Mouse (Mus musculus): Measurements from ENCODE around the gene Aurkb.
"Not testable (repeated sequence)": the region's sequence is repeated elsewhere in the genome, so short reads cannot be mapped to it uniquely, and the experiment has no call there.

The Aurkb gene

DNA sequence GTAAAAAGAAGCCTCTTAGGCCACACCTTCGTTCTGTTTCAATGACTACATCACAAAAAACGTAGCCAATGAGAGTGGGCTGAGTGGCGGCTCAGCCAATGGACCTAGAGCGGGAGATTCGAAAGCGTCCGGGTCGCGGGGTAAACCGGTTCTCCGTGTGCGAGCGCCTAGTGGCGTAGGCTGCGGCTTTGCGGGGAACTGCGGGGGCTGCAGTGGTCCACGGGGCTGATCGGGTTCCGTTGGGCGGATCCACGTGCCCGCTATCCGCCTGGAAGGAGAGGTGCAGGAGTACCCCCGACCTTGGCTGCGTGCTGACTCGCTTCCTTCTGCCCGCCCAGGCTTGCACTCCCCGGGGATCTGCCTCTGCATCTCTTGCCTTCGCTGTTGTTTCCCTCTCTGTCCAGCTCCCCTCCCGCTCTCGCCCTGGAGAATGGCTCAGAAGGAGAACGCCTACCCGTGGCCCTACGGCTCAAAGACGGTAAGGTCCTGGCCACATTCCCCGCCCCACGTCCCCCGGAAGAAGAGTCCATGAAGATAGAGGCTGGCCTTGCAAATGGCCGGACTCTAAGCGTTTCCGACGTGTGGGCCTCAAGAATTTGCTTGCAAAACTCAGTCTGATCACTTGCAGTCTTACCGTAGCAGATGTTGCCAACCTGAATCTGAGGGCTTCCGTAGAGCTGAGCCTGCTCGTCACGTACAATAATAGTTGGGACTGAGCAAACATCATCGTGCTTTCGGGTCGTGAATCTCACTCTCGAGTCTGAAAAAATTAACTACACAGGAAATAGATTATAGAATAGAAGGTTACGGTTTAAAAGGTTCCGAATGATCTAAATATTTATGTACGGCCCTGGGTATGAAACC lies at the start of gene Aurkb:
Gene Aurkb, plus strand, starts transcription at position 117 of the 864 bp plus-strand sequence.
- peak; percentile 74 for DNase-seq

DNA sequence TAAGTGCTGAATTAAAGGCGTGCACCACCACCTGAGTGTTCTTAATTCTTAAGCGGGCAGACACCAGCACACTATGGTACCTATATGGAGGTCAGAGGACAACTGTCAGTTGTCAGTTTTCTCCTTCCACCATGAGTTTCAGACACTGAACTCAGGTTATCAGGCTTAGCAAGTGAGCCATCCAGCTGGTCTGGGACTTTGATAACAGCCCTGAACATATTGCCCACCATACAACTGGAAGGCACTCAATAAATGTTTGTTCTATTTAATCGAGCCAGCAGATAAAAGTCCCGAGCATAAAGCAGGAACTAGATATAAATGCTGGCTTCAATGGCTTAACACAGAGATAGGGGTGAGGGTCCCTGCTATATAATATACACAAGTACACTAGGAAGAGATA lies 48.4 kb upstream of the Aurkb start:
- DNase-seq, result no peak

DNA sequence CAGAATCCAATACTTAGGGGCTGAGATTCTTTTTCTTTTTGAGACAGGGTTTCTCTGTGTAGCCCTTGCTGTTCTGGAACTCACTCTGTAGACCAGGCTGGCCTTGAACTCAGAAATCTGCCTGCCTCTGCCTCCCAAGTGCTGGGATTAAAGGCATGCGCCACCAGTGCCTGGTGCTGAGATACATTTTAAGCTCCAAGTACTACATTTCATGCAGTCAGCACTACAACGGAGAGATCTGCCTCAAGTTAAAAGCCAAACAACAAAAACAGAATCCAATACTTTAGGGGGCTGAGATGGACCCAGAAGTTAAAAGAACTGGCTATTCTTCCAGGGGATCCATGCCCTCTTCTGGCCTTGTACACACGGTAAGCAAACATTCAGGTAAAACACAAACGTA lies 42.7 kb upstream of the Aurkb start:
- not testable (repeated sequence) for DNase-seq

DNA sequence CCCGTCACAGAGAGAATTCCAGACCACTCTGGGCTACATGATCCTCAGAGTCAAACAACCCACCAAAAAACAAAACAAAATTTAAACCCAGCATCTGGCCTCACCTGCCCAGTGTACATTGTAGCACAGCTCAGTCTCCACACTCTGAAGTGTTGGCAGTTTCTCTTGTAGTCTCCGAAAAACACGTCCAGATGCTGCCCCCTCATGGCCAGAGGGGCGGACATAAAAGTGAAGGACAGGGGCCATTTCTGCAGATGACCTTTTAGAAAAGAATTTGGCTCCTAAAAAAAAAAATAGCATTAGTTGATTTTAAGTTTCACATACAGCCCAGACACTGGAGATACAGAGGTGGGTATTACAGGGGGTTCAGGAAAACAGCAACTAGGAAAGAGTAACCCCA lies 41.9 kb upstream of the Aurkb start:
- peak; percentile 24 for DNase-seq

DNA sequence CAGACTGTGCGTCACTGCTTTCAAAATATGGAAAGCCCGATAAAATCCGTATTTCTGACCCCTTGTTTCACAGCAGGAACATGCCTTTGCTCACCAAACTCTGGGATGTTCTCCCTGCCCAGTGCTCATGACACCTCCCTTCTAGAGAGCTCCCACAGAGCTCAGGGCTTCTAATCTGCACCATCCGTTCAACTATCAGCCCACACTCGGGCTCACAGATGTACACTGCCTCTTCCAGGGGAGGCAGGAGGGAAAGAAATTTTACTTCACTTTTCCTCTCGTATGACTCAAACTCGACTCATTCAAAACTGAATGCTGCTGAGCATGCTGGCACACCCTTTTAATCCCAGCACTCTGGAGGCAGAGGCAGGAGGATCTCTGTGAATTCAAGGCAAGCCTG lies 40.3 kb upstream of the Aurkb start:
- no peak for DNase-seq

DNA sequence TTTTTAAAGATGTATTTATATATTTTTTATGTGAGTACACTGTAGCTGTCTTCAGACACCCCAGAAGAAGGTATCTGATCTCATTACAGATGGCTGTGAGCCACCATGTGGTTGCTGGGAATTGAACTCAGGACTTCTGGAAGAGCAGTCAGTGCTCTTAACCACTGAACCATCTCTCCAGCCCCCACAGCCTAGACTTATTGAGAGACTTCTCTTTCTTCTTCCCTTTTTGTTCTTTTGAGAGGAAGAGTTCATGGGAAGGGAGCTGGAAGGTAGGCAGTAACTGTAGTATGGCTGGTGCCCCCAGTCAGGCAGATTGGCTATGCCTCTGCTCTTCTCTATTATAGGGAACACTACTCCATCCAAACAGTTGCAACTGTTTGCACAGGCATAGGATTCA lies 38.9 kb upstream of the Aurkb start:
- DNase-seq, result not testable (repeated sequence)

DNA sequence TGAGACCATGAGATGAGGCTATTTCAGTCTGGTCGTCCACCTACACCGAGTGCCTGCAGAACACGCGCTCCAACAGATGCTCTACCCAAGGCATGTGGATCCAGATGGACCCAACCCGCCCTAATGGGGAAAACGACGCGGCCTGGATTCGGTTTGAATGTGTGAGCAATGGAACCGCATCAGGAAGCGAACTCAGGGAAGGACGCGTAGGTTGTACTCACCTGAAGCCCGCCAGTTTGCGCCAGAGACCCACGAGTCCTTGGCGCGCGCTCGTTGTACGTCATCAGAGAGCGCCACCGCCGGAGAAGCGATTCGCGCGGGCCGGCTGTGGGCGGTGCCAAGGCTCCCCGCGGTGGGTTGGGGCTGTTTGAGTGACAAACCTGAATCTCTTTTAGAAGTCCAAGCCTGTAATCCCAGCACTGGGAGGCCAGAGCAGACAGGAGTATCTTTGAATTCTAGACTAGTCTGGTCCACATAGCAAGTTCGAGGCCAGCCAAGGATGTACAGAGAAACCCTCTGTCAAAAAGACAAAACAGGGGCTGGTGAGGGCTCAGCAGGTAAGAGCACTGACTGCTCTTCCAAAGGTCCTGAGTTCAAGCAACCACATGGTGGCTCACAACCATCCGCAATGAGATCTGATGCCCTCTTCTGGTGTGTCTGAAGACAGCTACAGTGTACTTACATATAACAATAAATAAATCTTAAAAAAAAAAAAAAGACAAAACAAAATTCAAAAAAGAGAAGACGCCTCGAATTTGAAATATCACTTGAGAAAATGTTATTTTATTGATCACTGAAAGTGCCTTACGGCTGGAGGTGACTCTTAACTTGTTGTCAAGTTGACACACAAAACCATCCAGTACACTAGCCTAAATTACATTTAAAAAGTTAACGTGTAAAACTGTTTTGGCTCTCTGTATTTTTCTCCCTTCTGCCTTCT lies 37.0 kb upstream of the Aurkb start, which contains the start of gene Pfas:
Gene Pfas, minus strand, starts transcription at position 279 of the 940 bp plus-strand sequence.
- peak; percentile 85 for DNase-seq

DNA sequence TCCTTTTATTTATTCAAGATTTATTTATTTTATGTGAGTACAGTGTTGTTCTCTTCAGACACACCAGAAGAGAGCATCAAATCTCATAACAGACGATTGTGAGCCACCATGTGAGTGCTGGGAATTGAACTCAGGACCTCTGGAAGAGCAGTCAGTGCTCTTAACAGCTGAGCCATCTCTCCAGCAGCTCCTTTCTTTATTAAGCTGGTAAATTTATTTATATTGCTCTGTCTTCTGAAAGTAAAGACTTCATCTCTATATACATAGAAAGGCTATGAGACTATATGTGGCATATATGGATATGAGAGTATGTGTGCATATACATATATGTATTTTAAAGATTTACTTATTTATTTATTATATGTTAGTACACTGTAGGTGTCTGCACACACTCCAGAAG lies 35.9 kb upstream of the Aurkb start:
- DNase-seq, result no peak

DNA sequence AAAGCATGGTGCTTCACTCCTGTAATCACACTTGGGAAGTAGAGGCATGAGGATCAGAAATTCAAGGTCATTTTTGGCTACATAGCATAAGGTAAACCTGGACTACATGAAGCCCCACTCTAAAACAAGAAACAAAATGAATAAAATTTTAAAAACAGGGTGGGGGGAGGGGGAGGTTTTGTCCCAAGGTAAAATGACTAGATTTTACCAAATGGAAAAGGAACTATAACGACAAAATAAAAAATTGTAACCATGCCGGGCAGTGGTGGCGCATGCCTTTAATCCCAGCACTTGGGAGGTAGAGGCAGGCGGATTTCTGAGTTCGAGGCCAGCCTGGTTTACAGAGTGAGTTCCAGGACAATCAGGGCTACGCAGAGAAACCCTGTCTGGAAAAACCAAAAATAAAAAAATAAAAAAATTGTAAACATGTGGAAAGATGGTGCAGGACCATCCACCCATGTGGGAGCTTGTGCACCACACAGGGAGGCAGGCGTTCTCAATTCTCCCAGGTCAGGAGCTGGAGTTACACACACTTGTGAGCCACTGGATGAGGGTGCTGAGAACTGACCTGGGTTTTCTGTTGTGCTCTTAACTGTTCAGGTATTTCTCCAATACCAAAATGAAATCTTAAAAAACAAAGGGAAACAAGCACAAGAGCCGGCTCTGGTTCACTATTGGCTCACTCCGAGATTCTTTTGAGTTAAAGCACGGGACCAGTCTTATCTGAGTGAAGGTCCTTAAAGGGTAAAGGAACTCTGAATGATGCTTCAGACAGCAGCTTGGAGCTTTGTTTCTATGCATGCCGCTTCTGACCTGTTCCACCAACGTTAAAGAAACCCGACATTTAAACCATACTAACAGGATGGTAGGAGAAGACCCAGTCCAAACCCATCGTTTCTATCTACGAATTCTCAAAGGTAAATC lies 34.8 kb upstream of the Aurkb start:
- no peak for DNase-seq

DNA sequence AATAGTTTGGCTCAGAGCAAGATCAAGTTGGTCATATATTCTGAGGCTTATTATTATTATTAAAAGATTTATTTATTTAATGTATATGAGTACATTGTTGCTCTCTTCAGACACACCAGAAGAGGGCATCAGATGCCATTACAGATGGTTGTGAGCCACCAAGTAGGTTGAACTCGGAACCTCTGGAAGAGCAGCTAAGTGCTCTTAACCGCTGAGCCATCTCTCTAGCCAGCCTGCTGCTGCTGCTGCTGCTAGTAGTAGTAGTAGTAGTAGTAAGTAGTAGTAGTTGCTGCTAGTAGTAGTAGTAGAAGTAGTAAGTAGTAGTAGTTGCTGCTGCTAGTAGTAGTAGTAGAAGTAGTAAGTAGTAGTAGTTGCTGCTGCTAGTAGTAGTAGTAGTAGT lies 34.0 kb upstream of the Aurkb start:
- DNase-seq, result not testable (repeated sequence)

DNA sequence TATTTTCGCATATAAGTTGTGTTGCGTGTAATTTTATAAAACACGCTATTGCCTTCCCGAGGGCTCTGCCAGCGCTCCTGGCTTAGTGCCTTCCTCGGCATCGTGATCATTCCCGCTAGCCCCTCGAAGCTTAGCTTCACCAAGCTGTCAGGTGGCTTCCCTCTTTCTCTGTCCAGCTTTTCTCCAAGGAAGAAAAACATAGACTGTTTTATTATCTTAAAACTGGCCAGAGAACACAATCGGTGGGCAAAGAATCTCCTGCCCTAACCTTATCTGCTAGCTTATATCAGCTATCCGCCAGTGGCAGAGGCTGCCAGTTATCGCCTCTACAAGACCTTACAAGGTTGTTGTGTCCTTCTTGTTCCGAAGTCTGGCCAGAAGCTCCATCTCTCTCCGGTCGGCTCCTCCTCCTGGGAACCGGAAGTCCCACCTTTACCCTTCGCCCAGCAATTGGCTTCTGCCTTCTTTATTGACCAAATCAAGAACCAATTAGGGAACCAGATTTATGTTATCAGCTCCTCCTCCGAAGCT lies 33.3 kb upstream of the Aurkb start:
- peak; percentile 91 for DNase-seq

DNA sequence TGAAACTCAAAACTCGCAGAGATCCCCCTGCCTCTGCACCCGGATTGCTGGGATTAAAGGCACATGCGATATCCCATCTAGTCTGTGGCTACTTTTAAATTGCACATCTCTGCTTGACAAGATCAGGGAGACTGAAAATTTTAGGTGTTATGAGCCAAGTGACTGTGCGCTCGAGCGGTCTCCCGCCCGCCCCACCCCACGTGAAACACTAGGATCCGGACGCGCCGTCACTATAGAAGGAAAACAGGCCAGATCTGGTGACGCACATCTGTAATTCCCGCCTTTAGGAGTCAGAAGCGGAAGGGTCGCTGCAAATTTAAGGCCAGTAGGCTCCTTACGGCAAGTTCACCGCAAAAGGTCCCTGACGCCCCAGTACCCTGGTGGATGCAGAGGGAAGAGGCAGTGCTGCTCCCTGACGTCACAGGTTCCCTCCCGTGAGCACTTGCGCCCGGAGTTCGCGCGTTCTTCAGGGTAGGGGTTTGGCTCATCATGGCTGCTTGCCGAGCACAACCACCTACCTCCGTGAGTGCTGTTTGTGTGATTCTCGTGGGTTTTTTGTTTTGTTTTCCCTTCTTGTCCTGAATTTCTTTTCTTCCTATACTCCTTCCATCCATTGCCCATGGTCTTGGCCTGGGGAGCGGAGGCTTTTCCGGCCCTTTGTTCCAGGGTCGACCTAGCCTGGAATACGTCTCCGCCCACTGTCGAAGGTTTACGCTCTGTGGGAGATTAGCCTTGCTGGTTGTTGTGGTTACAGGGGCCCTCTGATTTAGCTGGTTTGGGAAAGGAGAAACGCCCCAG lies 29.6 kb upstream of the Aurkb start, which contains the start of gene Ctc1:
Gene Ctc1, plus strand, starts transcription at position 268 of the 798 bp plus-strand sequence.
- DNase-seq, result peak; percentile 90

DNA sequence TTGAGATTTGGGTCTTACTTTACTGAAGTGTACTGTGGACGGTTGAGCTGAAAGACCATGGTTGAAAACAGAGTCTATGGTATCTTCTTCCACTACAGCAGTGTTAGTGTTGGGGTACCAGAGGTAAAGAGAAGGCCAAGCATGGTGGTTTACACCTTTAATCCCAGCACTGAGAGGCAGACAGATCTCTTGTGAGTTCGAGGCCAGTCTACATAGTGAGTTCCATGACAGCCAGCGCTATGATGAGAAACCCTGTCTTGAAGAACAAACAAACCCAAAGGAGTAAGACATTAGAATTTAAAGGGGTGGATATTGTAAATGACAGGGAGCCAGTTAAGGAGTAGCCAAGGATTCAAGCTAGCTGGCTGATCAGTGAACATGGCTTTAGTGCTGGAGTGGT lies 28.7 kb upstream of the Aurkb start:
- no peak for DNase-seq

DNA sequence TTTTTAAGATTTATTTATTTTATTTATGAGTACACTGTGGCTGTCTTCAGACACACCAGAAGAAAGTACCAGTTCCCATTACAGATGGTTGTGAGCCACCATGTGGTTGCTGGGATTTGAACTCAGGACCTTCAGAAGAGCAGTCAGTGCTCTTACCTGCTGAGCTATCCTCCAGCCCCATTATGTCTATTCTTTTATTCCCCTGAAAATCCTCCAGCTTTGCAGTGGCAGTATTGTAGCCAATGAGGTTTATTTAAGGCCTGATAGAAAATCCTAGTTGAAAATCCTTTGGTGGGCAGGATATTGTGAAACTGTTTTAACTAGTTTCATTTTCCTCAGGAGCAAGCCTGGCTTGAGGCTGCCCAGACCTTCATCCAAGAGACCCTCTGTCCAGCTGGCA lies 24.8 kb upstream of the Aurkb start:
- DNase-seq, result no peak

DNA sequence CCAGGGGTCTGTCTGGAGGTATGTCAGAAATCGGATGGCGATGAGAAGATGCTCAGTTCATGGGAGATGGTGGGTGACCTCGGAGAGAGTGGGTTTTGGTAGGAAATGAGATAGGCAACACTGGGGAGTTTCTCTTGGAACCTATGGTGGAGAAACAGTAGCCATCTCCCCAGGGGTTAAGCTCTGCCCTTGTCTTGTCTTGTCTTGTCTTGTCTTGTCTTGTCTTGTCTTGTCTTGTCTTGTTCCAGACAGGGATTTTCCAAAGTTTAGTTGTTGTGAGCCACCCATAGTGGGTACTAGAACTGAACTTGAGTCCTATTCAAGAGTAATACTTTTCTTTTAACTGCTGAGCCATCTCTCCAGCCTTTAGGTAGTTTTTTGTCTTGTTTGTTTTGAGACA lies 18.9 kb upstream of the Aurkb start:
- no peak for DNase-seq

DNA sequence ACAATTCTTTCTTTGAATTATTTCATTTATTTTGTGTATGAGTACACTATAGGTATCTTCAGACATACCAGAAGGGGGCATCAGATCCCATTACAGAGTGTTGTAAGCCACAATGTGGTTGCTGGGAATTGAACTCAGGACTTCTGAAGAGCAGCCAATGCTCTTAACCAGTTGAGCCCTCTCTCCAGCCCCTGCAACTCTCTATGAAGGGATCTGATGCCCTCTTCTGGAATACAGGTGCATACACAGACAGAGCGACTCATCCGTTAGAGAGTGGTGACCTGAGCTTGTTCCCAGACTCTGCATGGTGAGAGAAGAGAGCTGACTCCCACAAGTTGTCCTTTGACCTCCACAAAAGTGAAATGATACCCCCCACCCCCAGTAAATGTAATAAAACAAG lies 16.6 kb upstream of the Aurkb start:
- DNase-seq, result no peak

DNA sequence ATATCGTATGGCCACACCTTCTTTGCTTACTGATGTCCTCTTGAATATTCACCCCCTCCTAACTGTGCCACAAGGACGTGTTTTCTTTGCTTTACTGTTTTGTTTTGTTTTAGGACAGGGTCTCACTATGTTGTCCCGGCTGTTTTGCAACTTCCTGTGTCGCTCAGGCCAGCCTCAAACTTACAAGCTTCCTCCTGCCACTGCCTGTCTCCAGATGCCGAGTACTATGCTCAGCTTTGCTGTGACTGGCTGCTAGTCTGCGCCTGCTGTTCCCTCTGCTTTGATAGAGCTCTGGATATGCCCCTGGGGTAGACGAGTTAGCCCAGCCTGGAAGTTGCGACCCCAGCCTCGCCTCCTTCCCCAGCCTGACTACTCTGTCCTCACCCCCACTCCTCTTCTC lies 11.9 kb upstream of the Aurkb start:
- no peak for DNase-seq

DNA sequence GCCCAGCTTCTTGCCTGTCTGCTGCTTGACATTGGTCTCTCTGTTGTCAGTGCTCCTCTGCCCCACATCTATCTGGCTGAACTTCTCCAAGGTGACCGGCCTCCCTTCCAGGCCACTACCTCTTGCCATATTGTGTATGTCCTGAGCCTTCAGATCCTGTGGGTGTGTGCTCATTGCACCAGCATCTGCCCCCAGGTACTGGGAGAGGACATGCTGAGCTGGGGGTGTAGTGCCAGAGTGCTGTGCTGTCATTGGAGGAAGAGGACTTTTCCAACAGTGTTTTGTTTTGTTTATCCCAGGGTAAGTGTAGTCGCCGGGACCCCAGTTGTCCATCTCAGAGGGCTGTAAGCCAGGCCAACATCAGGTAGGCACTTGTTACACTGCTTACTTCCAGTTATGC lies 10.9 kb upstream of the Aurkb start:
- no peak for DNase-seq

DNA sequence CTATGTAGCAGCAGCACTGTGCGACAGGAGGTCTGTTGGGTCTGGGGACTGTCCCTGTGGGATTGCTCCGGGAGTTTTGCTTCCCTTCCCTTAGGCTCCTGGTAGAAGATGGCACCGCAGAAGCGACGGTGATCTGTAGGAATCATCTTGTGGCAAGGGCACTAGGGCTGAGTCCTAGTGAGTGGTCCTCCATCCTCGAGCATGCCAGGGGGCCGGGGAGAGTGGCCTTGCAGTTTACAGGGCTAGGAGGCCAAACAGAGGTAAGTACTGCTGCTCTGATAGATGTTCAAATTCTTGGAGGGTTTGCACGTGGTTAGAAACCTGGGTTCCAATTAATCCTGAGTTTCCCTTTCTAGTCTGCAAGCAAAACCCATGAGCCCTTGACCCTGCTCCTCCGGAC lies 10.0 kb upstream of the Aurkb start:
- no peak for DNase-seq

DNA sequence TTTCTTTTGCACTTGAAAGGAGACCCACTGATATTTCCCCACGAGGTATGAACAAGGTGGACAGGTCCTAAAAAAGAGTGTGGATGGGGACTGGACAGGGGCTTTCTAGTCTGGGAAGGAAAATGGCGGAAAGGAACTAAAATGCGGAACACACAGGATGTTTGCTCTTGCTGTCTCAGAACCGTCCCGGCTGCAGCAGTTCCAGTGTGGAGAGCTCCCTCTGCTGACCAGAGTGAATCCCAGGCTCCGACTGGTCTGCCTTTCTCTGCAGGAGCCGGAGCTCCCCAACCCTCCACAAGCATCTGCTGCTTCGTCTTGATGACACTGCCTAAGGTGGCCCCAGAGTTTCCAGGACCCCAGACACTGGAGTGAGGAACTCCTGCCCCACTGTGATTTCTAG lies 9.6 kb upstream of the Aurkb start:
- DNase-seq, result peak; percentile 89

DNA sequence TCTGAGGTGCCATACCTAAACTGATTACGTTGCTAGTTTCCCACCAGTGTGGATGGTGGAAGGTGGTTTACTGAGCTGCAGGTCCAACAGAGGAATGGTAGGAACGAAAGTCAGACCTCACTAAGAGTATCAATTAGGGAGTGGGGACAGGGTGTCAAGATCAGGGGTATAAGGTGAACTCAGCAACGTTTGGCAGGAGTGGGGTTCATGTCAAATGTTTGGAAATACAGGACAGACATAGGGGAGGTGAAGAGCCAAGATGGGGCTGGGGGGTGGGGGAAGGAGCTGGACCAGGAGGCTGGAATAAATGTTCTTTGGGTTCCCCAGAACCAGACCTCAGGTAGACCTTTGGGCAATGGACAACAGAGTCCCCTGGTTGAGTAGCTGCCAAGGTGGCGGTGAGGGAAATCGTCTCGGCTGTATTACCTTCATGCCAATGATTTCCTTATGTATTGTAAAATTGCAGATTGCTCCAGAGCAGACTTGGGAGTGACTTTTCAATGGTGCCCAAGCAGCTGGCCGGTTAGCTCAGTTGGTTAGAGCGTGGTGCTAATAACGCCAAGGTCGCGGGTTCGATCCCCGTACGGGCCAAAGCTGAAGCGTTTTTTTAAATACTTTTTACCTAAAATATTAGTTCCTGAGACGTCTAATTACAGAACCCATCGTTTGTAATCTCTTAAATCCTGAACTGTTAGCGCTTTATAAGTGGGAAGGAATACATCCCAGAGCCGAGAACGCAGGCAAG lies 8.8 kb upstream of the Aurkb start:
- peak; percentile 93 for DNase-seq
